Mouse (Mus musculus): ENCODE data around the gene Sypl2. TPM values are rescaled to one million over a fixed set of nuclear protein-coding genes. Genes with fewer than 3 reads are reported as not detected.

Sypl2 gene
- polyA plus RNA-seq, 1 experiment: 2.1 TPM

DNA sequence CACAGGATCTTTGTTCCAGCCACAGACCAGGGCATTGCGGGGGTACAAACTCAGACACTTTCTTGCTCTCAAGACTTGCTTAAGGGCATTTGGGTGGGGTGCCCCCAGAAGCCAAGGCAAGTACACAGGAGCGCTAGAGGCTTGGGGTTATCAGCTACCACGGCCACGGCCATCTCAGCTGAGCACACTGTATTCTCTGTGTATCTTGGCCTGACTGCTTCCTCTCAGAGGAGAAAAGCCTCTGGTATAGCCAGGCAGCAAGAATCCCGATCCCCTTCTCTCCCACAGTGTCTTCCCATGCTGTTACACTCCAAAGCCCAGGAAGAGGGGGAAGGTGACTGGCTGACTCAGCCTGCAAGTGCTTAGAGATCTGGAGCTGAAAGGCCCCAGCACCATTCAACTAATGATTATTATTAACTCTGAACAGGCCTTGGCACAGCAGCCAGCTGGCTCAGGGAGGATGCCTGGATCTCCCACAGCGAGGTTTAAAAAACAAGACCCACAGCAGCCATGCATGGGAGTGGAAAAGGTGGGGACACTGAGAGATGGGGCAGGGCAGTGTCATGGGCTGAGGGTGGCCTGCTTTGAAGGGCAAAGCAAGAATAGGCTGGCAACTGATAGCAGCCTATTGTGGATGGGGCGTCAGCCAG lies 30.4 kb downstream of the Sypl2 start:
- Histone ChIP-seq H3K27ac (ENCODE audit: insufficient read depth, low read length) (peak overlapping the region; percentile 97), H3K4me1 (ENCODE audit: control insufficient read depth, insufficient read depth, low read length) (peaks cover 10% of the 10 kb centered on the region), H3K4me3 (ENCODE audit: insufficient read depth, low read length) (no peak overlapping the region)
- TF ChIP-seq CTCF (IDR thresholded peaks at IDR 0.05; ENCODE audit: extremely low read depth, insufficient read depth, low read length) (no peak), POLR2A (IDR thresholded peaks at IDR 0.05; ENCODE audit: extremely low read depth, insufficient read depth, low read length) (peak; percentile 17; the same call in 1 of the 2 replicates)

DNA sequence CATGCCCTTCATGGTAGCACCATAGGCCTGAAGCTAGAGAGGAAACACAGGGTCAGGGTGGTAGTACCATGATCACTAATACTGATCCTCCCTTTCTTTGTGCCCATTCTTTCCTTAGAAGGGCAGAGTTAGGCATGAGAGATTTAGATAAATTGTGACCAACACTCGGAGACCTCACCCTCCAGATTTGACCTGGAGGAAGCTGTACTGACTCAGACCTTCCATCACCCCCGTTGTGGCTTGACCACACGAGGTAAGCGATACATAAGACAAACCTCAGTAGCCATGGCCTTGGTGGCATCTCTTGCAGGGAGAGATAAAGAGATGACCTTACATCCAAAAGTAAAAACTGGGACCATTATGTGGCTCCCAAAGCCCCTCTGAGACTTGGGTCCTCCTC lies 31.2 kb downstream of the Sypl2 start:
- no peak overlapping the region for H3K27ac ChIP-seq (ENCODE audit: insufficient read depth, low read length)
- H3K4me3 ChIP-seq (ENCODE audit: insufficient read depth, low read length): no peak overlapping the region
- peaks cover 10% of the 10 kb centered on the region for H3K4me1 ChIP-seq (ENCODE audit: control insufficient read depth, insufficient read depth, low read length)
- TF ChIP-seq POLR2A (IDR thresholded peaks at IDR 0.05; ENCODE audit: extremely low read depth, insufficient read depth, low read length) (no peak), CTCF (IDR thresholded peaks at IDR 0.05; ENCODE audit: extremely low read depth, insufficient read depth, low read length) (no peak)

DNA sequence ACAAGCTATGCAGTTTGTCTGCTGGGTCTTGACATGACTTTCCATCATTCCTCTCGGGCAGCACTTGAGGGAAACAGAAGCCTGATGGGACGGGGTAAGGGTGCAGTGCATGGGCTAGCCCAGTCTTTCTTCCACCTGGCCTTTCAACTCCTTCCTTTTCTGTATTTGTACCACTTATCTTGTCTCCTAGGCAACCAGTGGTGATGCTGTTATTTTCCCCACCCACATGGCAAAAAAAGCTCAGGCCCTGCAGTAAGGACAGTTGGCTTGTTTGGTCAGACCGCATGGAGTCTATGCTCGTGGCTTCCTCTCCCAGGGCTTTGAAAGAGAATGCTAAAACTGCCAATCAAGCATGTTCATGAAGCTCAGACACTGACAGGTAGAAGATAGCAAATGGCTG lies 32.8 kb downstream of the Sypl2 start:
- H3K4me1 ChIP-seq (ENCODE audit: control insufficient read depth, insufficient read depth, low read length): peaks cover 16% of the 10 kb centered on the region
- TF ChIP-seq CTCF (IDR thresholded peaks at IDR 0.05; ENCODE audit: extremely low read depth, insufficient read depth, low read length) (no peak), POLR2A (IDR thresholded peaks at IDR 0.05; ENCODE audit: extremely low read depth, insufficient read depth, low read length) (no peak)
- peak overlapping the region; percentile 27; the same call in 1 of the 2 replicates for H3K27ac ChIP-seq (ENCODE audit: insufficient read depth, low read length)
- H3K4me3 ChIP-seq (ENCODE audit: insufficient read depth, low read length): no peak overlapping the region

DNA sequence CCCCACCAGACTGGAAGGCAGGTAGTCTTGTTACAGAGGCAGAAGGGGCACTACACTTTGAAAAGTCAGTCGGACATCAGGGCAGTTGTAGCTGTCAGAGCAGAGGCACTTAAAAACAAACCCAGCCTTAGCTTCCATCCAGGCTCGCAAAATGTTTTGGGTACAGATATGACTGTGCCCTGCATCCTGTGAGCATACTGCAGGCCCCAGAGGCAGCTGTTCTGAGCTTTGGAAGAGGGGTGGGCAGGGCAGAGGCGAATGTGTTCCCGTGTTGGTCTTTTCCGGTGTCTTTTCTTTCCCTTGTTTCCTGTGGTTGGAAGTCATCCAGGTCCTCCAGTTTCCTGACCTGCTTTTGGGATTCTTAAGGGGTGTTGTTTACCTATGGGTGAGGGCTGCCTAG lies 36.6 kb downstream of the Sypl2 start:
- TF ChIP-seq CTCF (IDR thresholded peaks at IDR 0.05; ENCODE audit: extremely low read depth, insufficient read depth, low read length) (no peak), POLR2A (IDR thresholded peaks at IDR 0.05; ENCODE audit: extremely low read depth, insufficient read depth, low read length) (no peak)
- Histone ChIP-seq H3K27ac (ENCODE audit: insufficient read depth, low read length) (no peak overlapping the region), H3K4me1 (ENCODE audit: control insufficient read depth, insufficient read depth, low read length) (peaks cover 20% of the 10 kb centered on the region), H3K4me3 (ENCODE audit: insufficient read depth, low read length) (no peak overlapping the region)

DNA sequence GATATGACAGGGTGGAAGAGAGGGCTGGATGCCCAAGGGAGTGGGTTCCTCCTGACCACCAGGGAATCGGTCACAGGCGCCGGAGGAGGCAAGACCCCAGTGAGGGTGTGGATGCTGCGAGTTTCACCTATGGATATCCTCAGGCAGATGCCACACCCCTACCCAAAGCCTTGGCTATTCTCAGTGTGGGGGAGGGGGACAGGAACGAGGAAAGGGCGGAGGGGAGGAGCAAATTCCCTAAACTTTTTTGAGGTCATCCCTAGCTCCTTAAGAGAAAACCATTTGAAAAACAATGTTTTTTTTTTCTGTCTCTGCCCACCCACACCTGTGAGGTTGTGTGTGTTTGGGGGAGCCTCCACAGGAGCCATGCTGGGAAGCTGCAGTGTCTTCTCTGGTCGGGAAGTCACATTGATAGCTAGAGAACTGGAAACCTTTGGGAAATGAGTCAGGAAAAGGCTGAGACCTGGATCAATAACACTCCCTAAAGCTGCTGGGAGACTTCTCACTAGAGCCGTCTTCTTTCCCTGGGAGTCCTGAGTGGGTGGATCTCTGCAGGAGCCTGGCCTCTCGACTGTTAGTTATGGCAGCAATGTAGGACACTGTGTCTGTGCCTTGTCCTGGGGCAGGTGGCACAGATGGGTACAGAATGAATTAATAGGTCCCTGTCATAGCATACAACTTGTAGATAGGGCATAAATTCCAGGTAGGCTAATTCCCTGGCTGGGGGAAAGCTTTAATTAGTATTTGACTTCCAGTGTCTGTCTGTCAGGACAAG lies 37.5 kb downstream of the Sypl2 start:
- H3K4me1 ChIP-seq (ENCODE audit: control insufficient read depth, insufficient read depth, low read length): peaks cover 19% of the 10 kb centered on the region

DNA sequence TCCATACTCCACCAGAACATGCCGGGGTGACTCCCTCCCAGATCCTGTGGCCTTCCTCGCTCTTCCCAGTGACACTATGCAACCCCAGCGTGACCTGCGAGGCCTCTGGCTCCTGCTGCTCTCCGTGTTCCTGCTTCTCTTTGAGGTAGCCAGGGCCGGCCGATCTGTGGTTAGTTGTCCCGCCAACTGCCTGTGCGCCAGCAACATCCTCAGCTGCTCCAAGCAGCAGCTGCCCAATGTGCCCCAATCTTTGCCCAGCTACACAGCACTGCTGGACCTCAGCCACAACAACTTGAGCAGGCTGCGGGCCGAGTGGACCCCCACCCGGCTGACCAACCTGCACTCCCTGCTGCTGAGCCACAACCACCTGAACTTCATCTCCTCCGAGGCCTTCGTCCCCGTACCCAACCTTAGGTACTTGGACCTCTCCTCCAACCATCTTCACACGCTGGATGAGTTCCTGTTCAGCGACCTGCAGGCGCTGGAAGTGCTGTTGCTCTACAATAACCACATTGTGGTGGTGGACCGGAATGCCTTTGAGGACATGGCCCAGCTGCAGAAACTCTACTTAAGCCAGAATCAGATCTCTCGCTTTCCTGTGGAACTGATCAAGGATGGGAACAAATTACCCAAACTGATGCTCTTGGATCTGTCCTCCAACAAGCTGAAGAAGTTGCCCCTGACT lies 39.2 kb downstream of the Sypl2 start:
- Histone ChIP-seq H3K4me3 (ENCODE audit: insufficient read depth, low read length) (peak overlapping the region; percentile 61), H3K4me1 (ENCODE audit: control insufficient read depth, insufficient read depth, low read length) (peaks cover 16% of the 10 kb centered on the region), H3K27ac (ENCODE audit: insufficient read depth, low read length) (no peak overlapping the region)
- TF ChIP-seq POLR2A (IDR thresholded peaks at IDR 0.05; ENCODE audit: extremely low read depth, insufficient read depth, low read length) (no peak), CTCF (IDR thresholded peaks at IDR 0.05; ENCODE audit: extremely low read depth, insufficient read depth, low read length) (no peak)

More for the DNA sequence above, 37.5 kb downstream of the Sypl2 start:
- TF ChIP-seq CTCF (IDR thresholded peaks at IDR 0.05; ENCODE audit: extremely low read depth, insufficient read depth, low read length): no peak
- no peak for TF ChIP-seq POLR2A (IDR thresholded peaks at IDR 0.05; ENCODE audit: extremely low read depth, insufficient read depth, low read length)
- H3K4me3 ChIP-seq (ENCODE audit: insufficient read depth, low read length): peak overlapping the region; percentile 61; the same call in 1 of the 2 replicates
- no peak overlapping the region for H3K27ac ChIP-seq (ENCODE audit: insufficient read depth, low read length)

DNA sequence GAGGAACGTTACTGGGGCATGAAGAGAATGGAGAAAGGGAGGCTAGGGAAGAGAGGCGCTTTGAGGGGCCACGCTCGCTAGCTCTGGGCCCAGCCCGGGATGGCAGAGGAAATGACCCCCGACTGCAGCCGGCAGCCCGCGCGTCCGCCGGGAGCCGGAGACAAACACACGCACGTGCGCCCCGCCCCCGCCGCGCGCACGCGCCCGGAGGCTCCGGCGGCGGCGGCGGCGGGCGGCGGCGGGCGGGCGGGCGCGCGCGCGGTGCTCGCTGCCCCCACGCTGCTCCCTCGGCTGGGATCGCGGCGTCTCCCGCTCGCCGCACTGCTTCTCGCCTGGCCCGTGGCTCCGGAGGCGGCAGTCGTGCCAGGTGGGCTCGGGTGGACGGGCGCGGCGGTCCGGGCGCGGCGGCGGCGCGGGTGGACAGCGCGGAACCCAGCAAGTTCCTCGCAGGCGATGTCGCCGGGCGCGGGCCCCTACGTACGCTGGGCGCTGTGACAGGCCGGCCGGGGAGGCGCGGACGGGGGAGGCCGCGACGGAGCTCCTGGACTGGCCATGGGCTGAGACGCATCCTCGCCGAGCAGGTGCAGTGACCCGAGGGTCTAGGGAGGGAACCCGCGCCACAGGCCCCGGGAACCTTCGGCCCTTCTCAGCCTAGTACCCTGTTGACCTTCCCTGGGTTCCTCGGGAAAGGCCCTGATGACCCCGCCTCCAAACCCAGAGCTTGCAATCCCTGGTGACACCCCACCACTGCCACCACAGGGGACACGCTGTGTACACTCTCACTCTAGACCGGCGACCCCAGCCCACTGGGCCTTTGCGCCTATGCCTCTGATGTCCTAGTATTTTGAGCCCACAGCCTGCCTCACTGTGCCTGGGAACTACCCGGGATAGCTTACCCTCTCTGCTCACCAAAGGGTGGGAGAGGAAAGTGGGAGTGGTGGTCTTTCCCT lies 40.1 kb downstream of the Sypl2 start, which contains the start of gene Amigo1:
Gene Amigo1, plus strand, starts transcription at position 238 of the 950 bp plus-strand sequence.
- peak within 1 kb of the TSS; percentile 95 for H3K27ac ChIP-seq (ENCODE audit: insufficient read depth, low read length)
- peaks cover 16% of the 10 kb centered on the region for H3K4me1 ChIP-seq (ENCODE audit: control insufficient read depth, insufficient read depth, low read length)
- TF ChIP-seq POLR2A (IDR thresholded peaks at IDR 0.05; ENCODE audit: extremely low read depth, insufficient read depth, low read length): no peak
- no peak for TF ChIP-seq CTCF (IDR thresholded peaks at IDR 0.05; ENCODE audit: extremely low read depth, insufficient read depth, low read length)
- H3K4me3 ChIP-seq (ENCODE audit: insufficient read depth, low read length): peak within 1 kb of the TSS; percentile 61

DNA sequence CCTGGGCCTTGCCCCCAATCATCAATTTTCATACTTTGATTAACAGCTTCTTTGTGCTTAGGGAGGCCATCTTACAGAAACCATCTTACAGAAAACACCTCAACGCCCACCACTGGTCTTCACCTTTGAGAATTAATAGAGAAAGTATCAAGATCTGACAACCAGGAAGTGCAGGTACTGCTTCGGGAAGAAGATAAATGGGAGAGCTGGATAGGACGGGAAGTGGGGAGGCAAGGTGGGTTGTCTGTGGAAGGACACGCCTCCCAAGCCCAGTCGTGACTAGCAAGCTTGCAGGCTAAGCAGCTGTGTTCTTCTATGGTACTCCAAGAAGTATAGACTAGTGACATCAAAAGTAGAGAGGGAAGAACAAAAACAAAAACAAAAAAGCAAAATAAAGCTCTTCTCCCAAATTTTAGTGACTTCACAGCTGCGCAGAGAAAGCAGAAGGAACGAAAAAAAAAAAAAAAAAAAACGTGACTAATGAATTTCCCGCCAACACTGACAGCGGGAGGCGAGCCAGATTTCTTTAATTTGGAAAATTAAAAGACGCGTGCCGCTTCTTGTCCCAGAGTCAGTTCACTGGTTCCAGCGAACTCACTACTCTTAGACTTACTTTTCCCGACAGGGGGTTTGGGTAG lies 40.9 kb downstream of the Sypl2 start:
- peak overlapping the region; percentile 61 for H3K4me3 ChIP-seq (ENCODE audit: insufficient read depth, low read length)
- TF ChIP-seq POLR2A (IDR thresholded peaks at IDR 0.05; ENCODE audit: extremely low read depth, insufficient read depth, low read length): no peak
- peaks cover 16% of the 10 kb centered on the region for H3K4me1 ChIP-seq (ENCODE audit: control insufficient read depth, insufficient read depth, low read length)
- H3K27ac ChIP-seq (ENCODE audit: insufficient read depth, low read length): 0 out of 2 replicates have a peak overlapping the region, but pooled peaks have one; percentile 8
